In the genomic region with DNA sequence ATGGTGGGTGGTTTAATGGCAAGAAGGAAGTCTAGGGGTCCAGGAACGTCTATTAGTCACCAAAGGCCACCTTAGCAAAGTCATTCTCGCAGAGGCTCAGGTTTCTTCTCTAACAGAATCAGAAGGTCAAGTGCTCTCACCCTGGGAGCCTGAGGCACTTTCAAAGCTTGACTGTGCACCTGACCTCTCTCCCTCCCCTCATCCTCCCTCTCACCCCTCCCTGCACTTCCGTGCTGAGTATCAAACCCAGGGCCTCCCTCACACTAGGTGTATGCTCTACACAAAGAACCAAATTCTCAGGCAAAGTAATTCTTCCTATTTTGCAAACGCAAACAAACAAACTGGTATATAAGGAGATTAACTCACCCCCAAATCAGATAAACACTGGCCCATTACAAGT, we compare ENCODE assay signal across 21 mouse cellular contexts. TPM values are rescaled to one million over a fixed set of nuclear protein-coding genes. Genes with fewer than 3 reads are reported as not detected.
DNase-seq lines count a peak whose midpoint lies in the region; ATAC-seq lines count a peak whose summit lies in the region.
"Had no signal": no experiment of that assay in that cellular context is flagged by ENCODE, and none has a peak within 500 bp of the region (broad histone marks: within the 10 kb centered on the region; RNA-seq: fewer than 3 reads in every experiment).

No protein-coding gene starts in this region.

- H3K9me3 ChIP-seq in liver, embryonic 16.5 days (replicated peaks; ENCODE audit: control insufficient read depth, low read length) = no peaks in the 10 kb centered on the region
- no peaks in the 10 kb centered on the region for H3K9me3 ChIP-seq in neural tube, embryonic 12.5 days
- H3K9me3 ChIP-seq: forebrain, embryonic 12.5 days; limb, embryonic 15.5 days; midbrain, embryonic 12.5 days; neural tube, embryonic 13.5 days had no signal

- H3K9ac ChIP-seq in liver, embryonic 16.5 days (ENCODE audit: low read depth, low read length) = no peak overlapping the region
- H3K9ac ChIP-seq in neural tube, embryonic 12.5 days = no peak overlapping the region
- H3K9ac ChIP-seq: forebrain, embryonic 12.5 days; limb, embryonic 15.5 days; midbrain, embryonic 12.5 days; neural tube, embryonic 13.5 days had no signal

- H3K27ac ChIP-seq in liver, embryonic 16.5 days (ENCODE audit: low read length) = no peak overlapping the region
- H3K27ac ChIP-seq in neural tube, embryonic 12.5 days = no peak overlapping the region
- H3K27ac ChIP-seq: forebrain, embryonic 12.5 days; limb, embryonic 15.5 days; midbrain, embryonic 12.5 days; neural tube, embryonic 13.5 days; stomach, postnatal 0 days had no signal

- no peak for ATAC-seq in liver, embryonic 16.5 days (ENCODE audit: low read depth)
- ATAC-seq in neural tube, embryonic 12.5 days (ENCODE audit: low FRiP score, low read depth) = no peak
- no peak for ATAC-seq in frontal cortex, adult (ENCODE audit: low TSS enrichment)
- ATAC-seq: CD4-positive, CD25-positive, alpha-beta regulatory T cell, adult 4 months had no signal

- 12% methylated on average over 4 of the region's 4 CpGs for WGBS in liver, embryonic 16.5 days (ENCODE audit: insufficient replicate concordance)
- WGBS in neural tube, embryonic 12.5 days = 19% methylated on average over 4 of the region's 4 CpGs

- H3K4me1 ChIP-seq in liver, embryonic 16.5 days (ENCODE audit: control insufficient read depth, low read depth, low read length) = no peaks in the 10 kb centered on the region
- H3K4me1 ChIP-seq in neural tube, embryonic 12.5 days = peaks cover 9% of the 10 kb centered on the region

- peaks cover 32% of the 10 kb centered on the region for H3K27me3 ChIP-seq in liver, embryonic 16.5 days (ENCODE audit: control insufficient read depth, insufficient read depth, low read depth, low read length)
- H3K27me3 ChIP-seq in neural tube, embryonic 12.5 days (replicated peaks) = peaks cover 37% of the 10 kb centered on the region

- H3K4me2 ChIP-seq in liver, embryonic 16.5 days (ENCODE audit: low read depth, low read length) = peak overlapping the region; percentile 47; the same call in 1 of the 2 replicates
- H3K4me2 ChIP-seq in neural tube, embryonic 12.5 days (replicated peaks) = peak overlapping the region; percentile 60; the same call in 1 of the 2 replicates

- H3K4me3 ChIP-seq in liver, embryonic 16.5 days (ENCODE audit: low read depth, low read length) = no peak overlapping the region
- H3K4me3 ChIP-seq in neural tube, embryonic 12.5 days = no peak overlapping the region

- DNase-seq in embryo, embryonic 10 days (ENCODE audit: low spot score) = peak; percentile 14
- DNase-seq in embryo, embryonic 9.5 days (ENCODE audit: extremely low spot score) = no peak
- DNase-seq in liver = no peak
- no peak for DNase-seq in neural tube, embryonic 10.5 days (ENCODE audit: extremely low spot score, low spot score)
- peak; percentile 61 for DNase-seq in lung, postnatal 36 days
- DNase-seq: cerebellum, adult 9-11 months; kidney, adult 9 months; right cerebral cortex, adult 18-20 months had no signal

- no peaks in the 10 kb centered on the region for H3K36me3 ChIP-seq in liver, embryonic 16.5 days (ENCODE audit: control insufficient read depth, insufficient read depth)
- H3K36me3 ChIP-seq in neural tube, embryonic 12.5 days = no peaks in the 10 kb centered on the region
- H3K36me3 ChIP-seq: forebrain, embryonic 12.5 days; limb, embryonic 15.5 days; midbrain, embryonic 12.5 days; neural tube, embryonic 13.5 days had no signal

RNA-seq across cellular contexts. Expression of gene Ffar4, which starts 0.6 kb away (rescaled TPM):
- polyA plus RNA-seq in liver, embryonic 16.5 days (2015; fragmentation: Nextera tagmentation; extraction: Ambion mirVana) = 0.27 TPM in 2 replicates
- polyA plus RNA-seq in neural tube, embryonic 12.5 days (2016; fragmentation: Nextera tagmentation; extraction: Ambion mirVana) = not detected in 2 replicates
- polyA plus RNA-seq: CD4-positive, CD25-positive, alpha-beta regulatory T cell, adult 4 months; forebrain, embryonic 12.5 days; midbrain, embryonic 12.5 days; neural tube, embryonic 13.5 days had no signal

RNA-seq across cellular contexts. Expression of gene Rbp4, which starts 28.9 kb away (rescaled TPM):
- 2,010 and 2,083 TPM in 2 replicates for polyA plus RNA-seq in liver, embryonic 16.5 days (2015; fragmentation: Nextera tagmentation; extraction: Ambion mirVana)
- polyA plus RNA-seq in neural tube, embryonic 12.5 days (2016; fragmentation: Nextera tagmentation; extraction: Ambion mirVana) = 1.3 and 2.1 TPM in 2 replicates
- polyA plus RNA-seq: CD4-positive, CD25-positive, alpha-beta regulatory T cell, adult 4 months had no signal

RNA-seq across cellular contexts. Expression of gene Pde6c, which starts 36.4 kb away (rescaled TPM):
- 6.7 and 7.1 TPM in 2 replicates for polyA plus RNA-seq in liver, embryonic 16.5 days (2015; fragmentation: Nextera tagmentation; extraction: Ambion mirVana)
- polyA plus RNA-seq in neural tube, embryonic 12.5 days (2016; fragmentation: Nextera tagmentation; extraction: Ambion mirVana) = not detected in 2 replicates
- polyA plus RNA-seq: CD4-positive, CD25-positive, alpha-beta regulatory T cell, adult 4 months; forebrain, embryonic 12.5 days; heart, embryonic 16.5 days; limb, embryonic 15.5 days; lung, embryonic 16.5 days; neural tube, embryonic 13.5 days; thymus, postnatal 0 days; urinary bladder, adult 2 months had no signal

RNA-seq across cellular contexts. Expression of gene Cep55, which starts 41.4 kb away (rescaled TPM):
- polyA plus RNA-seq in liver, embryonic 16.5 days (2015; fragmentation: Nextera tagmentation; extraction: Ambion mirVana) = 4.7 and 4.8 TPM in 2 replicates
- 27.5 and 31.1 TPM in 2 replicates for polyA plus RNA-seq in neural tube, embryonic 12.5 days (2016; fragmentation: Nextera tagmentation; extraction: Ambion mirVana)

RNA-seq across cellular contexts. Expression of gene Myof, which starts 52.9 kb away (rescaled TPM):
- polyA plus RNA-seq in liver, embryonic 16.5 days (2015; fragmentation: Nextera tagmentation; extraction: Ambion mirVana) = 1.7 and 1.9 TPM in 2 replicates
- 3.5 and 3.9 TPM in 2 replicates for polyA plus RNA-seq in neural tube, embryonic 12.5 days (2016; fragmentation: Nextera tagmentation; extraction: Ambion mirVana)

Comparison
In these comparisons a context has a peak if more than half of its experiments do, and no peak if none do; other contexts are left out.
1. DNase-seq: peak in embryo, embryonic 10 days (single experiment) and lung, postnatal 36 days (single experiment); none in embryo, embryonic 9.5 days (single experiment), liver (single experiment) and neural tube, embryonic 10.5 days (single experiment).
2. RNA of gene Rbp4, which starts 28.9 kb away (polyA plus RNA-seq): 2,010 to 2,083 TPM in liver, embryonic 16.5 days; 1.3 to 2.1 TPM in neural tube, embryonic 12.5 days; every median in the first group is over 100 times any median in the second.